Mouse (Mus musculus): ENCODE results near the gene Lca5l.

DNA sequence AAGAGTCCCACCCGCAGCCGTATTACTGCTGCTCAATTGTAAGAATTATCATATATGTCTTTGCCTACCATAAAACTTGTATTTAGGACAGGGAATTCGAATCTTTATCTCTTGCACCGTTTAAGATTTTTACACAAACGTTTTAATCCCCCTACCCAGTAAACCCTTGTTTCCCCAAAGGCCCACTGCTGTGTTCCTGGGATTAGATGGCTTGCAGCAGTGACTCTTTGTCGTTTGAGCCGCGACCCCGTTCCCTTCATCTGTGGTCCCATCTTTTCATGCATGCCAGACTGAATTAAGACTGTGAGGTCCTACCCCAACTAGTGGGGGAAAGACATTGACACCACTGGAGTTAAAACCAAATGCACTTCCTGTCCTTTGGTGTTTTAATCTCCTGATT, 63.6 kb downstream of the Lca5l start:
- TF ChIP-seq POLR2A (IDR thresholded peaks at IDR 0.05; ENCODE audit: low read depth, low read length) (no peak), CTCF (IDR thresholded peaks at IDR 0.05; ENCODE audit: borderline replicate concordance, insufficient read depth, low read length) (no peak)
